Mouse (Mus musculus): ENCODE measurements around the gene Gtpbp6.

GRCm38 (mm10) chr5:110100921-110101631, 6.9 kb downstream of the Gtpbp6 start:
- TF ChIP-seq GATA1 (IDR thresholded peaks at IDR 0.05; ENCODE audit: borderline replicate concordance, low read length) (no peak), CTCF (IDR thresholded peaks at IDR 0.05; ENCODE audit: low read depth, low read length) (no peak), TAL1 (conservative IDR thresholded peaks at IDR 0.05; ENCODE audit: low read depth, low read length) (no peak), POLR2AphosphoS5 (IDR thresholded peaks at IDR 0.05; ENCODE audit: insufficient replicate concordance, low read depth, low read length) (no peak), GATA2 (IDR thresholded peaks at IDR 0.05; ENCODE audit: borderline replicate concordance, low read depth, low read length) (no peak)
